Mouse (Mus musculus): ENCODE results near the gene Fgf10.

GRCm38 (mm10) chr13:118716726-118717125, 47.1 kb downstream of the Fgf10 start:
- TF ChIP-seq CTCF (conservative IDR thresholded peaks at IDR 0.05 in 1 of 2, IDR thresholded peaks at IDR 0.05 in 1 of 2; ENCODE audit: low read depth in 2 of 2, low read length in 2 of 2): no peak
- no peak for TF ChIP-seq EP300 (IDR thresholded peaks at IDR 0.05; ENCODE audit: low read length)
- TF ChIP-seq POLR2A (IDR thresholded peaks at IDR 0.05; ENCODE audit: low read depth, low read length): no peak
- TF ChIP-seq CHD2 (IDR thresholded peaks at IDR 0.05; ENCODE audit: low read length): no peak

All from CH12.LX (cell line).